Mouse (Mus musculus) liver, adult 2 months (tissue): ENCODE measurements around the gene Glb1. TPM values are rescaled to one million over a fixed set of nuclear protein-coding genes. Genes with fewer than 3 reads are reported as not detected.

ENCODE experiments used
- DNase-seq: peaks from one replicate; pipeline ENCODE4 v3.0.0-alpha.2; 2011; ENCODE audit warnings: low read depth, low spot score; ENCODE audit errors: extremely low read depth
- H3K27ac ChIP-seq: fragments of 200-500 bp; replicated peaks from 2 replicates; pipeline ENCODE4 v1.5.1; 2012; ENCODE audit warnings: low read depth, mild to moderate bottlenecking, control low read depth, inconsistent platforms, low read length; ENCODE audit not compliant: insufficient read depth
- H3K27me3 ChIP-seq: fragments of 200-500 bp; 2 replicates; pipeline ENCODE4 v1.6.1; 2012; ENCODE audit warnings: mild to moderate bottlenecking, moderate library complexity, low read length, inconsistent platforms; ENCODE audit not compliant: control insufficient read depth, insufficient read depth
- H3K36me3 ChIP-seq: fragments of 200-500 bp; 2 replicates; pipeline ENCODE4 v1.6.1; 2012; ENCODE audit warnings: low read length, inconsistent platforms; ENCODE audit not compliant: control insufficient read depth, insufficient read depth
- H3K4me1 ChIP-seq: fragments of 200-500 bp; 2 replicates; pipeline ENCODE4 v1.6.1; 2011; ENCODE audit warnings: low read length; ENCODE audit not compliant: control insufficient read depth, insufficient read depth
- H3K4me3 ChIP-seq: fragments of 200-500 bp; 2 replicates; pipeline ENCODE4 v1.5.1; 2011; ENCODE audit warnings: low read depth, mild to moderate bottlenecking, control low read depth, low read length, moderate library complexity; ENCODE audit not compliant: insufficient read depth
- H3K79me2 ChIP-seq: fragments of 200-500 bp; 2 replicates; pipeline ENCODE4 v1.6.1; 2012; ENCODE audit warnings: inconsistent platforms, mild to moderate bottlenecking, low read length, moderate library complexity; ENCODE audit not compliant: control insufficient read depth, insufficient read depth
- H3K9ac ChIP-seq: fragments of 200-500 bp; 2 replicates; pipeline ENCODE4 v1.6.1; 2012; ENCODE audit warnings: low read depth, mild to moderate bottlenecking, control low read depth, inconsistent platforms, low read length
- CTCF ChIP-seq: fragments of 200-500 bp; IDR thresholded peaks from 2 replicates; pipeline ENCODE4 v1.5.1; 2011; ENCODE audit warnings: low read depth, low read length, control low read depth
- POLR2A ChIP-seq: fragments of 200-500 bp; IDR thresholded peaks from 2 replicates; pipeline ENCODE4 v1.6.1; 2011; ENCODE audit warnings: low read length, control low read depth; ENCODE audit not compliant: insufficient read depth; ENCODE audit errors: extremely low read depth
- WGBS: fragments of 180-500 bp; shearing (Covaris S2); methylation state at CpG from one replicate; pipeline ENCODE4 v1.1.7; 2018; 5-methylcytosine and 5-hydroxymethylcytosine counted together
- polyA plus RNA-seq: library from polyadenylated mRNA; depleted of rRNA; stranded (reverse); fragments of >200 nt; gene quantifications from 2 replicates; pipeline ENCODE4 v1.2.3, GENCODE M21; 2012
- total RNA-seq: library from RNA; depleted of rRNA; stranded (reverse); fragments of >200 nt; gene quantifications from 2 replicates; pipeline ENCODE4 v1.2.3, GENCODE M21; 2014

Glb1 gene
- total and polyA plus RNA-seq, 2 experiments: 13.2 to 16.7 TPM

DNA sequence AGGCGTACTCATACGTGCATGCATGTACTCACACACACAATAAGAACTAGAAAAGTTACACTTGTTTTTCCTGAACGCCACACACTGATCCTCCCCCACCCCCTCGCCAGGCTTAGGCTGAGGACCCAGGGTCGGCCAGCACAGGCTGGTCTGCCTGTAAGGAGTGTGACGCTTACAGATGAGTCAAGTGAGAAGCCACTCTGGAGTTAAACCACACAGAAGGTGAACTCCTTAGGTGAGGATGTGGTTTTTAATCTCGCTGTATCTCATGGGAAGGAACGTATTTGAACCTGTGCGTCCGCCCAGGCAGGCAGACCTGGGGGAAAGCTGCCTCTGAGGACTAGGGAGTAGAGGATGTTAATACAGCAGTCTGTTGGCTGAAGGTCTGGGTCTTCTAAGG, 39.7 kb downstream of the Glb1 start:
- H3K27ac ChIP-seq: no peak overlapping the region
- no peaks in the 10 kb centered on the region for H3K27me3 ChIP-seq
- H3K9ac ChIP-seq: no peak overlapping the region
- no peak for DNase-seq
- peaks cover 1% of the 10 kb centered on the region; the same call in 1 of the 2 replicates for H3K36me3 ChIP-seq
- H3K4me1 ChIP-seq: no peaks in the 10 kb centered on the region
- no peak overlapping the region for H3K4me3 ChIP-seq
- H3K79me2 ChIP-seq: no peaks in the 10 kb centered on the region
- WGBS: 95% methylated on average over 10 of the region's 10 CpGs
- TF ChIP-seq CTCF (no peak), POLR2A (no peak)

DNA sequence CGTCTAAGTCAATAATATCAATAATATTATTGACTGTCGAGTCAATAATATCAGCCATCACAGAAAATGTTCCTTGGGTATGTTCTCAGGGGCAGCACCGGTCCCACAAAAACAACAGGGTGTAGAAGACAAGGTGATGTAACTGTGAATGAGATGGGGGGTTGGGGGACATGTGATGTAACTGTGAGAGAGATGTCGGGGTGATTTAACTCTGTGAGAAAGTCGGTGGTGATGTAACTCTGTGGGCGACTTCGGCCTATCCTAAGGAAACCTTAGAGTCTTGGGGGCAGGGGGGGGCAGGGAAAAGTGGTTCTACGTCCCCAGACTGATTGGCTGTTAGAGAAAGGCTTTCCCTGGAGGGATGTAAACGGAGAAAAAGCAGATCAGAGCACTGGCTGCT, 41.3 kb downstream of the Glb1 start:
- no peak for DNase-seq
- H3K9ac ChIP-seq: no peak overlapping the region
- 91% methylated on average over 9 of the region's 9 CpGs for WGBS
- TF ChIP-seq CTCF (no peak), POLR2A (no peak)
- no peaks in the 10 kb centered on the region for H3K79me2 ChIP-seq
- H3K4me3 ChIP-seq: no peak overlapping the region
- H3K27me3 ChIP-seq: no peaks in the 10 kb centered on the region
- no peaks in the 10 kb centered on the region for H3K4me1 ChIP-seq
- H3K36me3 ChIP-seq: peaks cover 1% of the 10 kb centered on the region; the same call in 1 of the 2 replicates
- no peak overlapping the region for H3K27ac ChIP-seq

DNA sequence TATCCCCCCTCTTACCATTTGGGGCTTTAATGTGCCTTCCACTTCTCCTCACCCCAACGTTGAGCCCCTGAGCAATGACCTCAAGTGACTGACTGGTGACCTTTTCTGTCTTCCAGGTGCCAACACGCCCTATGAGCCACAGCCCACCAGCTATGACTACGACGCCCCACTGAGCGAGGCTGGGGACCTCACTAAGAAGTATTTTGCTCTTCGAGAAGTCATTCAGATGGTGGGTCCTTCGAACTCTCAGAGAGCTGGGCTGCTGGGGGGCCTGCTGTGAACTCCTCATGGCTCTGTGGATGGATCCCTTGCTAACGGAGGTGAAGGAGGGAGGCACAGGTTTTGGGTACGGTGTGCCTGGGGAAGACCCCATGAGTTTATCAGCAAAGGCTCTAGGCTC, 42.0 kb downstream of the Glb1 start:
- Histone ChIP-seq H3K79me2 (no peaks in the 10 kb centered on the region), H3K36me3 (no peaks in the 10 kb centered on the region), H3K4me3 (no peak overlapping the region), H3K27ac (no peak overlapping the region), H3K27me3 (no peaks in the 10 kb centered on the region), H3K9ac (no peak overlapping the region), H3K4me1 (no peaks in the 10 kb centered on the region)
- no peak for TF ChIP-seq POLR2A
- TF ChIP-seq CTCF: no peak
- DNase-seq: no peak
- 90% methylated on average over 9 of the region's 9 CpGs for WGBS

DNA sequence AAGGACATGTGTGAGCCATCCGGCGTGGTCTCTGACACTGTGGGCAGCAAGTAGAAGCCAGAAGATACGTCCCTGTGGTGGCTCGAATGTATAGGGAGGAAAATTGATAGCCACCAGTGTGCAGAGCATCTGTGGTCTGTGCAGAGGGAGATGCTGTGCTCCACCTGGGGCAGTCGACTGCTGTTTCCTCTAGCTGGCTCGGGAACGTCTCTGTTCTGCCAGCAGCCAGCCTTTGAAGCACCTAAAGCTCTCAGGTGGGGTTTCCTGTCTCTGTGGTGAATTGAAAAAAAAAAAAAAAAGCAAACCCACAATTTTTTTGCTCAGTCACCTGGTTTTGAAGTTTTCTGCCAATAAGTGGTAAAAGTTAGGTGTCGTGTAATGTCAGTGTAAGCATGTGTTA, 42.5 kb downstream of the Glb1 start:
- H3K4me1 ChIP-seq: no peaks in the 10 kb centered on the region
- 94% methylated on average over 8 of the region's 8 CpGs for WGBS
- H3K79me2 ChIP-seq: no peaks in the 10 kb centered on the region
- no peaks in the 10 kb centered on the region for H3K36me3 ChIP-seq
- H3K27ac ChIP-seq: no peak overlapping the region
- H3K4me3 ChIP-seq: no peak overlapping the region
- no peak for DNase-seq
- TF ChIP-seq CTCF (no peak), POLR2A (no peak)
- no peaks in the 10 kb centered on the region for H3K27me3 ChIP-seq
- H3K9ac ChIP-seq: no peak overlapping the region

DNA sequence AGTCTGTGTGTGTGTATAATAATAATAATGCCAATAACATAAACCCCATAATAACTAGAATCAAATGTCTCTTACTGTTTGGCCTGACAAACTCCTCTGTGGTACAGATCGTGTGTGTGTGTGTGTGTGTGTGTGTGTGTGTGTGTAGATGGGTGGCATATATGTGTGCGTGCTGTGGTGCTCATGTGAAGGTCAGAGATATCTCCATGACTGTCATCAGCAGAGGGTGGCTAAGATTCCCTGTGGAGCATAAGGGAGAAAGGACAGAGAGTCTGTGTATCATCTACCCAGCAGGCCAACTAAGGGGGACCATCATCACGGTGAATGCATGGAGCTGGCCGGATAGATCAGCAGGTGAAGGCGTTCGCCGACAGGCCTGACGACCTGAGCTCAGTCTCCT, 46.0 kb downstream of the Glb1 start:
- no peaks in the 10 kb centered on the region for H3K79me2 ChIP-seq
- TF ChIP-seq POLR2A: no peak
- no peak for TF ChIP-seq CTCF
- DNase-seq: no peak
- no peaks in the 10 kb centered on the region for H3K27me3 ChIP-seq
- no peaks in the 10 kb centered on the region for H3K4me1 ChIP-seq
- no peak overlapping the region for H3K9ac ChIP-seq
- 95% methylated on average over 8 of the region's 8 CpGs for WGBS
- H3K27ac ChIP-seq: no peak overlapping the region
- H3K4me3 ChIP-seq: no peak overlapping the region
- H3K36me3 ChIP-seq: no peaks in the 10 kb centered on the region; the same call in 1 of the 2 replicates

DNA sequence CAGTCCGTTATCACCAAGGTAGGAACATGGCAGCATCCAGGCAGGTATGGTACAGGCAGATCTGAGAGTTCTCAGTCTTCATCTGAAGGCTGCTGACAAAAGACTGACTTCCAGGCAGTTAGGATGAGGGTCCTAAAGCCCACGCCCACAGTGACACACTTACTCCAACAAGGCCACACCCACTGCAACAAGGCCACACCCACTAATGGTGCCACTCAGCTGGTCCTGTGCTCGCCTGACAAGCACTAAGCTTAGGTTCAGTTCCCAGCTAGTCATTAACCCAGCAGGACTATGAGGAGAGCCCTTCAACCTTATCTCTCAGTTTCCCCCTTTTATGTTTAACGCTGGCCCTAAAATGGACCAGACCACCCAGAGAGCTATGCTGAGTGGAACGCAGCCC, 47.8 kb downstream of the Glb1 start:
- Histone ChIP-seq H3K36me3 (no peaks in the 10 kb centered on the region; the same call in 1 of the 2 replicates), H3K27ac (no peak overlapping the region), H3K27me3 (no peaks in the 10 kb centered on the region), H3K9ac (no peak overlapping the region), H3K4me1 (no peaks in the 10 kb centered on the region), H3K79me2 (no peaks in the 10 kb centered on the region), H3K4me3 (no peak overlapping the region)
- TF ChIP-seq POLR2A (no peak), CTCF (no peak)
- WGBS: 90% methylated on average over 5 of the region's 5 CpGs
- DNase-seq: no peak
